Mouse (Mus musculus) yolk sac, embryonic 10.5 days (tissue): ENCODE data around the gene D17Wsu92e.

Experiments
- DNase-seq: peaks from one replicate; pipeline ENCODE4 v3.0.0-alpha.2; 2017; ENCODE audit warnings: low spot score

The D17Wsu92e gene

GRCm38 (mm10) chr17:27821407-27822338, 1.2 kb upstream of the D17Wsu92e start:
- DNase-seq = peak; percentile 38

GRCm38 (mm10) chr17:27819971-27820567, 379 bp downstream of the D17Wsu92e start:
- no peak for DNase-seq

- peak; percentile 49 for DNase-seq
Observed at GRCm38 (mm10) chr17:27819521-27819970, 902 bp downstream of the D17Wsu92e start.

DNA sequence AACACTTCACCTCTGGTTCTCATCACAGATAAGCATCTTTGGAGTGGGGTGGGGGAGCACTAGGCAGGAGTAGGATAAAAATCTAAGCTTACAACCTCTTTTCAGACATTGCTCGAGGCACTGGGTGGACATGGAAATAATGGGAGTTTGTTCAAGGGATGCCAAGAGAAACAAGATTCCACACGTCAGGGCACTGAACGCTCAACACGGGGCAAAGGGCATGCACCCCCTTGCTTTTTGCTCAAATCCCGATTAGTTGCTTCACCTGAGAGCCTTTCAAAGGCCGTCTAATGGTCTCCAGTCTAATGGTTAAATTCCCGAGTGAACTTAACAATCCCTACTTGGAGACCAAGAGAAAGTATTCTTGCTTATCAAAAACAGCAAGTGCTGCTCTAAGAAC, 1.4 kb downstream of the D17Wsu92e start:
- no peak for DNase-seq

- no peak for DNase-seq
Observed at GRCm38 (mm10) chr17:27814606-27815005, 5.8 kb downstream of the D17Wsu92e start.

- DNase-seq = no peak
Observed at GRCm38 (mm10) chr17:27811980-27812379, 8.5 kb downstream of the D17Wsu92e start.

DNA sequence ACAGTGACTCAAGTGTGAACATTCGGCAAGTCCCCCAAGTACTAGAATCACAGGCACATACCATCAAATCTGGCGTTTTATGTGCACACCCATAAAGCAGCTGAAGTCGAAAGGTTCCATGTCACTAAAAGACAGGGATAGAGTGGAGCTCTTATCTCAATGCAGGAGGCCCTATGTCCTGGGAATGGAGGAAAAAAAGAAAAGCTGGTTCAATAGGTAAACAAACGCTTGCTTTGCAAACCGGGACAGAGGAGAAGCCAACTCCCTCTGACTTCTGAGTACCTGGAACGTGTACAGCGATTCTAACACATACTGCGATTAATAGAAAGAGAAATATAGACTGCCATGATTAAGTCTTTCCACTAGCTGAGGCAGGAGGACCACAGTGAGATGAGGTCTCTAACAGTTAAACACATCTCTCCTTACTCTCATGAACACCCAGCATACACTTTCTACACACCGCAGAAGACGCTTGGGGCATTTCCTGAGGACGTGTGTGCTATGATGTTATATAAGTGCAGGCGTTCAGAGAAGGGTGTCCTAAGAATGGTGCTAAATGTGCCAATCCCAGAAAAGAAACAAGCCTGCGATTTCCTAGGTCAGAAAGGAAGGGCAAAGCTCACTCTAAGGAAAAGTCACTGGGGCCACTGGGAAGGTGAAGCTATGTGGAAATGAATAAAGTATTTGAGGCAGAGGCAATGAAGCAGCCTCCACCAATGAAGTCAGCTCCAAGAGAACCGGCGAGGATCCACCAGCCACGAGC, 9.7 kb downstream of the D17Wsu92e start:
- no peak for DNase-seq

GRCm38 (mm10) chr17:27807542-27808078, 12.8 kb downstream of the D17Wsu92e start:
- DNase-seq = no peak

DNA sequence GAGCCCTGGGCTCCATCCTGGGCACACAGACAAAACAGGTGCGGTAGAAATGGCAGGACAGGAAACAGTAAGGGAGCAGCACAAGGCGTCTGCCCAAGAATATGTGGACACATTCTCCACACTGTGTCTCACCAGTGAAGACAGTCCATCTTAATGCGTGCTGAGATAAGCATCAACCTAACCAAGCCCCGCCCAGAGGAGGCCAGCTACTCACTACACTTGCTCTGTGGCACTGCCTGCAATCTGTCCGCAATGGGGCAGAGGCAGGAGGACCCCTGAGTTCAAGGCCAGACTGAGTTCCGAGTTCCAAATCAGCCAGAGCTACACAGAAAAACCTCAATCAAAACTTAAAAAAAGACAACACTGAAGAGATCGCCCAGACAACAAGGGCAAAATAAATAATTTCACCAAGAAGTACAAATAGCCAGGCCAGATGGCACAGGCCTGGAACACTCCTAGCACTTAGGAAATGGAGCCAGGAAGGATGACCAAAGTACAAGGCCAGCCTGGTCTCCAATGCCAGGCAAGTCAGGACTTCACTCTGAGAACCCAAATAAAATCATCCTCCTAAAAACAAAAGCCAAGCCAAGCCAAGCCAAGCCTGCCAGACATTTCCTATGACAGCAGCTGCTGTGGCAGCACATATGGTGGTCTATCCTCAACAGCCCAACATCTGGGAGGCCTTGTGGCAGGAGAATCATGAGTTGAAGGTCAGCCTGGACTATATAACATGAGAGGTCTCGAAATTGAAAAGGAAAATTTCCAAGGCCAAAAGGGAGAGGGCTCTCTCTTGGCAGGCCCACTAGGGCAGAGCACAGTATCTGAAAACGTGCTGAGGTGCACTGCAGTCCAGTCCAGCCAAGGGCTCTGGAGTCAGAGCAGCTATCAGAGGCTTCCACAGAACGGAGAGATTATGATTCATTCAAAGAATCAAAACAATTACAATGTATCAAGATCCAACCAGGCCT, 15.4 kb downstream of the D17Wsu92e start:
- no peak for DNase-seq

GRCm38 (mm10) chr17:27804156-27804690, 16.2 kb downstream of the D17Wsu92e start:
- no peak for DNase-seq

GRCm38 (mm10) chr17:27803752-27804151, 16.7 kb downstream of the D17Wsu92e start:
- DNase-seq = no peak

GRCm38 (mm10) chr17:27800710-27801648, 19.5 kb downstream of the D17Wsu92e start:
- no peak for DNase-seq

DNA sequence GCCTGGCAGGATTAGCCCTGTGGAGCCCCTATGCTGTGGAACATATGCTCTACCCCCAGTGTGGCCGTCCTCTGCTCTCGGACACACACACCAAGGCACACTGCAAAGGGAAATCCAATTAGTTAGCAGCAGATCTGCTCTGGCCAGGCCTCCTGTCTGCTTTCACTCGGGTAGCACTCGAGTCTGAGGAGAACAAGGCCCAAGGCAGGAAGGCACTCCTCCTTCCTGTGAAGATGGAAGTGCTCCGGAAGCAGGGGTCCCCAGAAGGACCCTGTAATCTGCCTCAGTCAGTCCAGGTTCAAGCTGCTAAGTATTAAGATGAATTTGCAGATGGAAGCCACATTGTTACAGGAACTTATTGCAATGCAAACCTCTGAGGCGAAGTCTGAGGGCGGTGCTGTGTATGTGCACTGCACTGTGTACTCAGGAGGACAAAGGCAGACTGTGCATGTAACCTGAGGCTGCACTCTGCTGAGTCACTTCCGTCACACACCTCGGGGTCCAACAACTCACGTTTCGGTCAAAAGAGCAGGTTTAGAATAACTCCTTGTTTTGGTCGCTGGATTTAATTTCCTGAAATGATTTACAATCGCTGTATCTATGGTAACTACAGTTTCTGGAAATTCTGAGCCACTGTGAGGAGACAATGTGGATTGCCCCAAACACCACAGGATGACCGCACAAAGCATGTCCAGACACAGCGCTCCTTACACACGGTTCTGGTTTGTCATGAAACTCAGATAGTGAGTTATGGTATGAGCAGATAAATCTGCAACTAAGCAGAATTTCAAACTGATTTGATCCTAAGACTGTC, 20.5 kb downstream of the D17Wsu92e start:
- peak; percentile 77 for DNase-seq

DNA sequence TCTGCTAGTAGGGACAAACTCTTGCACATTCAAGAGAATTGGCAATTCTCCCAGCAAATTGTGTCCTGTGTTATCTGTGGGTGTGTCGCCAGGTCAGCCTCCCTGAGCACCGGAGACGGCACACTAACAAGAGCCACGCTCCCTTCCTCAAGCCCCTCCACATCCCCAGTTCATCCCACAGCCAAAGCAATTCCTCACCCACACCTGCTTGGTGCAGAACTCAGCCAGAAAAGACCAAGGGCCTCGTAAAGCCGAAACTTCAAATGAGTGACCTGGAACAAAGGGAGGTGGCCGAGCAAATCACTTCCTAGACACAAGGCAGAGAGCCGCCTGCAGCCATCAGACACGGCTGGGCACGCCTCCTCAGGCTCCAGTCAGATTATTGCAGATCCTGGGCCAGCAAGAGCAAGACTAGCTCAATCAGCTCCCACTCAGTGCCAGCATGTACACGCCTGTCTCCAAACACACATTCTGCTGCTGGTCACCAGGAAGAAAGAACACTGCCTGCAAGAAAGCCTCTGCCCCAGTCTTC, 23.0 kb downstream of the D17Wsu92e start:
- DNase-seq = peak; percentile 47

DNA sequence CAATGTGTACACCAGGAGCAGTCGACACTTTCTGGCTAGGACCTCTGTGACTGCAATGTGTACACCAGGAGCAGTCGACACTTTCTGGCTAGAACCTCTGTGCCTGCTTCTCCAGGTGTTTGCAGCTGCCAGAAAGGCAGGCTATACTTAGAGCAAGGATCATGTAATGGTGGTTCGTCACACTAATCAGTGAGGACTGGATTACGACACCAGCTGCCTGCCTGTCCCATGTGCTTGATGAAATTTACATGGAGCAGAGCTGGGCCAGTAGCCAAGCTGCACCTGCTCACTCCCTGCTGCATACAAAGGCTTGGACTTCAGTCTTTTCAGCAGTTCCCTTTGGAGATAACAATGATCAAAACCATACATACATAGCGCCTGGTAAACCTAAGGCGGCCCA, 23.7 kb downstream of the D17Wsu92e start:
- DNase-seq = no peak

DNA sequence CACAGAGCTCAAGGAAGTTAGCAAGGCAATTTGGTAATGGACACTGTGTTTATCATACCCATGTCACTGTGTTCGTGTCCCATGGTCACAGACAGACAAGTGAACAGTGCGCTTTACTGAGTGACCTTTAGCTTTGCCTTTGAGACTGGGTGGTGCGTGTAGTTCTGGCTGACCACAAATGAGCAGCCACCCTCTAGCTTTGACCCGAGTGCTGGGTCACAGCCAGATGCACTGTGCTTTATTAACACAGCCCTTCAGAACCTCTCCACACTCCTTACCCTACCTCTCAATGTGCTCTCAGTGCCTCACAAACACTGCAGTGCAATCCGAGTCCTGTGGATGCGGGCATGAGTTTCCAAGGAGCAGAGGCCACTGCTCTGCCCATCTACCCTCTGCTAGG, 27.3 kb downstream of the D17Wsu92e start:
- DNase-seq = no peak

DNA sequence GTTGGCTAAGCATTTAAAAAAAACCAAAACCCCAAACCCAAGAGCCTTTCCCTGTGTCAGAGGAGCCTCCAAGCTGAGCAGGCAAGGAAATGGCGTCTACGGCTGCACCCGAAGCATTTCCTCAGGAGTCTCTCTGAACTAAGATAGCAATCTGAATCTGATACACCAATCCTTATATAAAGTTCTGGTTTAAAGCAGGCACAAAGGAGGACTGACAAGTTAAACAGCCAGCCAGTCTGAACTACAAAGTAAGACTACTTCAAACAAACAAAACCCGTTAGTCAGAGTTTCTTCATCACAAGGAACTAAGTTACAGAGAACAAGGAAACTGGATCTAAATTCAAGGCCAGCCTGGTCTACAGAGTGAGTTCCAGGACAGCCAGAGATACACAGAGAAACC, 27.9 kb downstream of the D17Wsu92e start:
- DNase-seq = no peak

DNA sequence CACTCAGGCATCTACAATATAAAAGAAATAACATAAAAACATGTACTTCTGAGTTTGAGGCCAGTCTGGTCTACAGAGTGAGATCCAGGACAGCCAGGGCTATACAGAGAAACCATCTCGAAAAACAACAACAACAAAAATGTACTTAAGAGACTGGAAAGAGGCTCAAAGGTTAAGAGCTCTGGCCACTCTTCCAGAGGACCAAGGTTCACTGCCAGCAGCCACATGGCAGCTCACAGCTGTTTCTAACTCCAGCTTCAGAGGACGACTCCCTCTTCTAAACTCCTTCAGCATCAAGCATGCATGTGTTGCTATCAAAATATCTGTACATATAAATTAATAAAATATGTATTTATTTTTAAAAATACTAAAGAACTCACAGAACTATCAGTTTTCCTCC, 28.9 kb downstream of the D17Wsu92e start:
- DNase-seq = no peak

DNA sequence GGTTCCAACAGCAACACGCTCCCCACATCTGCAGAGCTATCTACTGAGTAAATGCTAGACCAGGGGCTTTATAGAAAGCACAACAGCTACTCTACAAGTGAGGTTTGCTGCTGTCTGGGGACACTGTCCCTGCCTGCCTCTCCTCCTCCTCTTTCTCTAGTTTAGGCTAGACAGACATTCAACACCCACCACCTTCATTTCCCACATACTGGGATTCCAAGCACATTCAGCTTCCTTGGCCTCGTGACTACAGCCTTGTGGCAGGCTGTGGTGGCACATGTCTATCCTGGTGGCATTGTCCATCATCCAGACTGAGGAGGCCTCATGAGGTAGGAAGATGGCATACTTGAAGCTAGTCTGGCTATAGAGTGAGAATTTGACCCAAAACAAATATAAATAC, 29.5 kb downstream of the D17Wsu92e start:
- DNase-seq = no peak
